Mouse (Mus musculus): ENCODE data around the gene Gm11034. TPM values are rescaled to one million over a fixed set of nuclear protein-coding genes. Genes with fewer than 3 reads are reported as not detected.

Gm11034 gene
- total and polyA plus RNA-seq, 3 experiments = not detected

DNA sequence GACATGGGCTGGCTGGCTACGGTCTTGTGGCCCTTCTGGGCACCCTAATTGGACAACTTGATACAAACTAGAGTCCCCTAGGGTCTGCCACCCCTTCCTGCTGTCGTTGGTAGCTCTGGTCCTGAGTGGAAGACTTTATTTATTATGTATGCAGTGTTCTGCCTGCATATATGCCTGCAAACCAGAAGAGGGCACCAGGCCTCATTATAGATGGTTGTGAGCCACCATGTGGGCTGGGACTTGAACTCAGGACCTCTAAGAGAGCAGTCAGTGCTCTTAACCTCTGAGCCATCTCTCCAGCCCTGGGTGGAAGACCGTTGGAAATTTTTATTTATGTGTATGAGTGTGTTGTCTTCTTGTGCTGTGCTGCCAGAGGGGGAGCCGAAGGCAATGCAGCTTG is 7.3 kb upstream of the Gm11034 start:
- peaks cover 0 to 8% of the 10 kb centered on the region in 2 experiments; a peak in 2 of 4 replicates for H3K36me3 ChIP-seq (ENCODE audit: control insufficient read depth in 1 of 2, insufficient read depth in 2 of 2, low read length in 2 of 2)
- no peak overlapping the region for H3K27ac ChIP-seq (ENCODE audit: control insufficient read depth, low read depth, low read length)
- peak overlapping the region; percentile 76 to 81 for H3K4me3 ChIP-seq (ENCODE audit: control insufficient read depth in 1 of 2, insufficient read depth in 1 of 2, low read depth in 2 of 2, low read length in 2 of 2)
- H3K9ac ChIP-seq (ENCODE audit: control insufficient read depth, low read depth, low read length, poor library complexity, severe bottlenecking) = peak overlapping the region; percentile 75
- TF ChIP-seq USF1 (IDR thresholded peaks at IDR 0.05; ENCODE audit: low read depth, low read length) (no peak), TBP (IDR thresholded peaks at IDR 0.05; ENCODE audit: low read depth, low read length) (no peak), RAD21 (IDR thresholded peaks at IDR 0.05; ENCODE audit: low read depth, low read length) (peak; percentile 19), ZC3H11A (IDR thresholded peaks at IDR 0.05; ENCODE audit: low read depth, low read length) (no peak), MEF2A (IDR thresholded peaks at IDR 0.05; ENCODE audit: extremely low read depth, insufficient replicate concordance, low read depth, low read length, poor library complexity, severe bottlenecking) (no peak), UBTF (IDR thresholded peaks at IDR 0.05; ENCODE audit: borderline replicate concordance, insufficient read depth, low read depth, low read length) (no peak), SMC3 (IDR thresholded peaks at IDR 0.05; ENCODE audit: low read depth, low read length) (peak; percentile 47), RCOR1 (IDR thresholded peaks at IDR 0.05; ENCODE audit: low read depth, low read length) (no peak), TAL1 (IDR thresholded peaks at IDR 0.05; ENCODE audit: low read length) (no peak), MYB (IDR thresholded peaks at IDR 0.05; ENCODE audit: low read depth, low read length) (no peak), POLR2AphosphoS2 (IDR thresholded peaks at IDR 0.05; ENCODE audit: low read length) (no peak), CHD2 (IDR thresholded peaks at IDR 0.05; ENCODE audit: low read length) (no peak), CHD1 (IDR thresholded peaks at IDR 0.05; ENCODE audit: low read depth, low read length) (no peak), ELF1 (IDR thresholded peaks at IDR 0.05; ENCODE audit: low read depth, low read length) (no peak), ZKSCAN1 (IDR thresholded peaks at IDR 0.05; ENCODE audit: low read depth, low read length) (no peak), E2F4 (IDR thresholded peaks at IDR 0.05; ENCODE audit: borderline replicate concordance, low read depth, low read length) (no peak), USF2 (IDR thresholded peaks at IDR 0.05; ENCODE audit: borderline replicate concordance in 1 of 2, insufficient read depth in 1 of 2, low read depth in 1 of 2, low read length in 2 of 2) (no peak), ZNF384 (IDR thresholded peaks at IDR 0.05; ENCODE audit: low read depth, low read length) (no peak), CTCF (IDR thresholded peaks at IDR 0.05 in 2 of 3, conservative IDR thresholded peaks at IDR 0.05 in 1 of 3; ENCODE audit: control insufficient read depth in 1 of 3, insufficient read depth in 1 of 3, low read depth in 2 of 3, low read length in 3 of 3, poor library complexity in 1 of 3, severe bottlenecking in 1 of 3) (peak; percentile 39 to 48 (median 45); a peak in 5 of 6 replicates)
- H3K4me1 ChIP-seq (ENCODE audit: control insufficient read depth in 1 of 2, insufficient read depth in 2 of 2, low read length in 2 of 2) = peaks cover 0 to 18% of the 10 kb centered on the region in 2 experiments; a peak in 2 of 4 replicates
- no peaks in the 10 kb centered on the region for H3K27me3 ChIP-seq (ENCODE audit: control insufficient read depth in 1 of 2, insufficient read depth in 2 of 2, low read length in 2 of 2)
- H3K79me2 ChIP-seq (ENCODE audit: control insufficient read depth, insufficient read depth, low read length, poor library complexity) = peaks cover 23% of the 10 kb centered on the region
- no peaks in the 10 kb centered on the region for H3K9me3 ChIP-seq (replicated peaks; ENCODE audit: insufficient read depth, low read length)
- peak; percentile 53 for DNase-seq (ENCODE audit: low read depth, low spot score)
